Mouse (Mus musculus): ENCODE data around the gene Cntn6. TPM values are rescaled to one million over a fixed set of nuclear protein-coding genes. Genes with fewer than 3 reads are reported as not detected.

Cntn6 gene
- total RNA-seq, 2 experiments from 2014 or later, result not detected

DNA sequence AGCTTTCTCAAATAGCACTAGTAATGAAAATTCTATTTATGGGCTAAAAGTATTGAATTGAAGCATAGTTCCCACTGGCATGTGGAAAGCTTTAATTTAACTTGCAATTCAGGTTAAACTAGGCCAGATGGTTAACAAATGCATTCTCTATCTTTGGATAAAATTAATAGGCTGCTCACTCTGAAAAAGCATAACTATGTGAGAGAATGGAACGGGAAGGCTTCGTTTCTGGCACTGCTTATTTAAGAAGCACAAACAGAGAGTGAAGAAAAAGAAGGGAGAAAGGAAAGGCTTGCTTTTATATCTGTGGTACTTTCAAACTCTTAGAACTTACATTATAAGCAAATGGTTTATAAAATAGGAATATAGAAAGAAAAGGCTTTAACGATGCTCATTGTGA lies 268.6 kb downstream of the Cntn6 start:
- DNase-seq, result no peak

GRCm38 (mm10) chr6:104783891-104784290 lies 291.3 kb downstream of the Cntn6 start:
- no peak for DNase-seq

DNA sequence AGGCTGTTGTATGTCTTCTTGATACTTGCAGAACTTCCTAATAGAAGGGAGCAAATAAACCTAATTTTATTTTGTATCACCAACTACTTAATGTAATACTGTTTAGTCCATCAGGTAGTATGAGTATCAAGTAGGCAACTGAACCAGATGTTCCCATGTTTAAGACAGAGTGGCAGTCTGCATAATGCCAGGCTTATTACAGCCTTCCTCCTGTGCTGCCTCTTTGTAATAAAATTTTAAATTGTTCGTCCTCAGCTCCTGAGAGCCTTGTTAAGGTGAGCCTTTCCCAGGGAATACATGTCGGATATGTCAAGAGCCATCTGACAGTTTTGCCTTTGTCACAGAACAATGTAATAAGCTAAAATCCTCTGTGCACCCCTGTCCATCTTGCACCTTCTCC lies 294.9 kb downstream of the Cntn6 start:
- no peak for DNase-seq

GRCm38 (mm10) chr6:104808526-104808925 lies 315.9 kb downstream of the Cntn6 start:
- no peak for DNase-seq

- no peak for DNase-seq
Observed at GRCm38 (mm10) chr6:104815610-104816009, 323.0 kb downstream of the Cntn6 start.

DNA sequence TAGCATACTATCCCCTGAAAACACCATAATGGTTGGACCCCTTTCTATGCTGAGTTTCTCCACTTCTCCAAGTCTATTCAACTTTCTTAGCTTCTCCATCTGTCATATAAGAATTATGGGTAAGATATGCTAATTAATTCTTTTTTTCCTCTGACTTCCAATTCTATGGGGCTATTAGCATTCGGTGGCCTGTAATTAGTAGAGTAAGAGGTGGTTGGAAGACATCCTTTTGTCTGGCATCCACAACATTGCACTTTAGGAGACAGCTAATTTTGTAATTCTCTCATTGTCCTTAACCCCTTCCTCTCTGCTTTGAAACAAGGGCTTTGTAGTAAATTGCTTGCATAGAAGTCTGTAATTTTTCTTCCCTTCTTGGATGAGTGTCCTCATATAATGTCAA lies 387.1 kb downstream of the Cntn6 start:
- no peak for DNase-seq

GRCm38 (mm10) chr6:104884021-104884420 lies 391.4 kb downstream of the Cntn6 start:
- no peak for DNase-seq

- no peak for DNase-seq
Observed at GRCm38 (mm10) chr6:104885829-104886228, 393.2 kb downstream of the Cntn6 start.

DNA sequence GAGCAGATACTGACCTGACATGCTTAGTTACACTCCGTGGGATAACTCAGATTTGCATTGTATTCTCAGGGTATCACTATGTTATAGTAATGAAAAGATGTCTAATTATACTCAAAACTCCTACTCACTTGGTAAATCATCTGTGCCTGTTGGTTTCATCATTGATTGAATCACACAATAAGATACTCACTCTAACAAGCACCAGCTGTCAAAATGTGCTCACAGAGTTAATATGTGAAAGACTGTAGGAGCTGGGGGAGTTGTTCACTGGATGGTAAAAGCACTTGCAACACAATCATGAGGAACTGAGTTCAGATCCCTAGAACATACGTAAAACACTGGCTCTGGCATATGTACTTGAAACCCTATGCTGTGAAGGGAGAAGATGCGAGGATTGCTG lies 398.5 kb downstream of the Cntn6 start:
- DNase-seq, result no peak

Data from gastrocnemius, postnatal 25 days (tissue).